Mouse (Mus musculus) limb, embryonic 10.5 days (tissue): ENCODE data around the gene Sypl2. TPM values are rescaled to one million over a fixed set of nuclear protein-coding genes. Genes with fewer than 3 reads are reported as not detected.

Experiments used
- polyA plus RNA-seq: library from polyadenylated mRNA; unstranded; fragments of >200 nt; fragmentation: Nextera tagmentation; extraction: Ambion mirVana; gene quantifications from 2 replicates; pipeline ENCODE4 v1.2.1, GENCODE M21; 2016

Gene Sypl2
- polyA plus RNA-seq, 1 experiment from 2014 or later: 0.56 TPM

Other genes with a start within 250 kb of the Sypl2 start
- gene Gstm2, start 240.2 kb downstream of the Sypl2 start, polyA plus RNA-seq: 19.1 and 26.1 TPM in 2 replicates
- gene Gstm1, start 208.7 kb downstream of the Sypl2 start, polyA plus RNA-seq: 27.5 and 27.8 TPM in 2 replicates
- 11.6 and 15.1 TPM in 2 replicates for gene Gstm4, start 181.8 kb downstream of the Sypl2 start, polyA plus RNA-seq
- 68.8 and 69.7 TPM in 2 replicates for gene Ampd2, start 140.0 kb downstream of the Sypl2 start, polyA plus RNA-seq
- 1.6 and 2.4 TPM in 2 replicates for gene Gnat2, start 133.9 kb downstream of the Sypl2 start, polyA plus RNA-seq
- gene Gnai3, start 80.5 kb downstream of the Sypl2 start, polyA plus RNA-seq: 178 and 197 TPM in 2 replicates
- gene Gpr61, start 71.8 kb downstream of the Sypl2 start, polyA plus RNA-seq: 0.08 TPM in 1 of 2 replicates, not detected in the other
- gene Amigo1, start 40.3 kb downstream of the Sypl2 start, polyA plus RNA-seq: 2.6 and 3.0 TPM in 2 replicates
- gene Cyb561d1, start 25.4 kb downstream of the Sypl2 start, polyA plus RNA-seq: 1.6 and 2.1 TPM in 2 replicates
- gene Atxn7l2, start 15.7 kb downstream of the Sypl2 start, polyA plus RNA-seq: 23.3 and 25.7 TPM in 2 replicates
- gene Psma5, start 30.3 kb upstream of the Sypl2 start, polyA plus RNA-seq: 374 and 403 TPM in 2 replicates
- 9.4 and 12.1 TPM in 2 replicates for gene Sort1, start 57.4 kb upstream of the Sypl2 start, polyA plus RNA-seq
- gene Mybphl, start 138.3 kb upstream of the Sypl2 start, polyA plus RNA-seq: 0.15 TPM in 1 of 2 replicates, not detected in the other
- gene Psrc1, start 157.2 kb upstream of the Sypl2 start, polyA plus RNA-seq: 96.6 and 100 TPM in 2 replicates
- gene Celsr2, start 188.9 kb upstream of the Sypl2 start, polyA plus RNA-seq: 4.0 and 4.4 TPM in 2 replicates
- 117 and 125 TPM in 2 replicates for gene Sars, start 218.6 kb upstream of the Sypl2 start, polyA plus RNA-seq